Mouse (Mus musculus) lung, adult 18-20 months (tissue): ENCODE data around the gene Skint3.
"Not testable (repeated sequence)": the region's sequence is repeated elsewhere in the genome, so short reads cannot be mapped to it uniquely, and the experiment has no call there.

Experiments
- DNase-seq, 2 experiments: peaks; one replicate each; pipeline ENCODE4 v3.0.0; 2022; ENCODE audit warnings: mixed read lengths in 2 of 2

Skint3 gene

DNA sequence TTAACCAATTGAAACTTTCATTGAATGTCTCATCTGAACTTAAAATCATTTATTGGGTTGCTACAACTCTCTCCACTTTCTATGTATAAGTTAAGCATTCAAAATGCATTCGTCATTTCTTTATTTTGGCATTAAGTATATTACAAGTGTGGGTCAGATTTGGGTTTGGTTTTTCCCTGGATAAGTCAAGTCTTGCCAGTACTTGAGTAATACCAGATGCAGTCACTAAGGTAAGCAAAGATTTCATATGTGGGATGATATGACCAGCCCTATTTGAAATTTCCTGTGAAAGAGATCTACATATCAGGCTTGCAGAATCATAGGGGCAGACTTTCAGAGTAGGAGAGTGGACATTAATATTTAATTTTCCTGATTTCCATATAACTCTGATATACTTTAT lies at the start of gene Skint3:
Gene Skint3, plus strand, starts transcription at position 301 of the 400 bp plus-strand sequence.
- no peak for DNase-seq

- no peak for DNase-seq
Observed at GRCm38 (mm10) chr4:112243416-112243815, 11.4 kb downstream of the Skint3 start.

- DNase-seq = no peak
Observed at GRCm38 (mm10) chr4:112243951-112244350, 11.9 kb downstream of the Skint3 start.

DNA sequence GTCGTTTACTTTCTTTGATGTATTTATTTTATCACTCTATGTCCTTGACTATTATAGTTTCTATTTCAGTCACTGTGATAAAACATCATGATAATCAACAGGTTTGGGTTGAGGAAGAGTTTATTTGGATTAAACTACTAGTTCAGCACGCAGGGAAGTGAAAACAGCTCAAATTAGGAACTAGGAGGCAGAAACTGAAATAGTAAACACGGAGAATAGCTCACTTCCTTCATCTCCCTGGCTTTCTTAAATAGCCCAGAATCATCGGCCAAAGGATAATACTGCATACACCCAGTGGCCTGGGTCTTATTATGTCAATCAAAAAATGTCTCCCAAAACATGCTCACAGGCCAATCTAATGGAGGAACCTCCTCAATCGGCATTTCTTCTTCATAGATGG lies 24.0 kb downstream of the Skint3 start:
- DNase-seq = no peak

DNA sequence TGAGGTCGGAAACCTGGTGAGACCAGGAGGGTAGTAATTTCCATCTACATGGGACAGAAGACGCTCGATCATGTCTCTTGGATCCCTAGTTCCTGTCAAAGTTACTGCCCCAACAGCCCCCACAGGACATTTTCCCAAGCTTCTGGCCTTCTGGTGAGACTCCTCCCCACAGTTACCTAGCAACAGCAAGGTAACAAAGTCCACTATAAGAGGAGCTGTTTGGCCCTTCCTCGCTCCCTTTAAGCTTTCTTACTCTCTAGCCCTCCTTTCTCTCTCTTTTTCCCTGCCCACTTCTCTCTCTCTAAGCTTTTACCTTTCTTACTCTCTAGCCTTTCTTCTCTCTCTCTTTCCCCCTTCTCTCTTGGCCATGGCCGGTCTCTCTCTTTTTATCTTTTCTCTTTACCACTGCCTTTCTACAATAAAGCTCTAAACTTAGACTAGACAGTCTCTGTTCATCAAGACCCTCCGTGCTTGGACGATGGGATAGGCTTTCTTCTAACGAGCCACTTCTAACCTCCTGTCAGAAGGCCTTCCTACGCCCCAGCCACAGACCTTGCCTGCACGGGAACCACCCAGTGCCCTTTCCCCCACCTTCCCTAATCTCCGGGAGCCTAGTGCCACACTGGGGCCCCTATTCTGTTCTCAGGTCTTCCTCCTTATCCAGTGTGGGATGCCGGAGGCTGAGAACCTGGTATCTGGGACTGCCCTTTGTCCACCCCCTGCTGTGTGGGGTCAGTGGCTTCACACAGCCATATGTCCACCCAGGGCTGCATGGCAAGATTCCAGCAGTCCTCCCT lies 55.3 kb downstream of the Skint3 start:
- DNase-seq = peak in 1 of 2 experiments; percentile 1

GRCm38 (mm10) chr4:112288396-112288795 lies 56.4 kb downstream of the Skint3 start:
- DNase-seq = peak in 1 of 2 experiments; percentile 1

DNA sequence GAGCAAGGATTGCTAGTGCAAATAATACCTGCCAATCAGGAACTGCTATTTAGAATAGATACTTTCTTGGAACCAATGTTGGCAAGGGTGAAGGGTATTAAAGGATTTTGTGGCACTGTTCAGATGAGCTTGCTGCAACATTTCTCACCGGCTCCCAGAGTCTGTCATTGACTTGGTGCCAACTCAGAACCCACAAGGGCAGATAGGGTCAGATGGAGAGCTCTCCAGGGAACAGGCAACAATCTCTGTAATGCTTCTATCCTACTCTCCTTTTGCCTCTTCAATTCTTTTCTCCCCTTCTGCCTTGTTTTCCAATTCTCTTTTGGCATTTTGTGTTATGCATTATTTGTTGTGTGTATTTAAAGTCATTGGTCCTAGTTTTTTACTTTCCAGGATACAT lies 70.3 kb downstream of the Skint3 start:
- no peak for DNase-seq

DNA sequence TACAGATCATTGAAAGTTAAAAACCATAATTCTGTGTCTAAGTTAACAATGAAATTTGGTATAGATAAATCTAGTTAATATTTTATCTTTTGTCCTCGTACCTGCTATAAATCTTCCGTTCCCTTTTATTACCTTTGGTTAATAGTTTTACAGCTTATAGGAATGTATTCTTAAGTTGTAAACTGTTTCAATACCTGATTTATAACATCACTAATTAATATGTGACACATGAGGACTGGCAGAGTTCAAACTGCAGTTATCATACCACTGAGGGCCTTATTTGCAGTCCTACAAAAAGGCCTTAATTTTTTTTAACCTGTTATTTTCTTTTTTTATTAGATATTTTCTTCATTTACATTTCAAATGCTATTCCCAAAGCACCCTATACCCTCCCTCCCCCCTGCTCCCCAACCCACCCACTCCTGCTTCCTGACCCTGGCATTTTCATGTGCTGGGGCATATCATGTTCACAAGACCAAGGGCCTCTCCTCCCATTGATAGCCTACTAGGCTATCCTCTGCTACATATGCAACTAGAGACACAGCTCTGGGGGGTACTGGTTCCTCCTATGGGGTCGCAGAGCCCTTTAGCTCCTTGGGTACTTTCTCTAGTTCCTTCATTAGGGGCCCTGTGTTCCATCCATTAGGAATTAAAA lies 70.9 kb downstream of the Skint3 start:
- no peak for DNase-seq

- not testable (repeated sequence) for DNase-seq
Observed at GRCm38 (mm10) chr4:112349111-112349510, 117.1 kb downstream of the Skint3 start.
